Mouse (Mus musculus) midbrain, embryonic 10.5 days (tissue): ENCODE results near the gene Gm16253. TPM values are rescaled to one million over a fixed set of nuclear protein-coding genes. Genes with fewer than 3 reads are reported as not detected.

Experiments used
- DNase-seq: peaks from one replicate; pipeline ENCODE4 v3.0.0-alpha.2; 2017; ENCODE audit warnings: low spot score
- H3K27ac ChIP-seq: fragments of 300-500 bp; sonication (generic); replicated peaks from 2 replicates; pipeline ENCODE4 v1.5.1; 2016; ENCODE audit warnings: mild to moderate bottlenecking
- H3K27me3 ChIP-seq: fragments of 300-500 bp; sonication (generic); 2 replicates; pipeline ENCODE4 v1.6.1; 2016; ENCODE audit warnings: low read depth, mild to moderate bottlenecking; ENCODE audit not compliant: poor library complexity, severe bottlenecking
- H3K36me3 ChIP-seq: fragments of 300-500 bp; sonication (generic); 2 replicates; pipeline ENCODE4 v1.6.1; 2016; ENCODE audit warnings: mild to moderate bottlenecking, moderate library complexity
- H3K4me1 ChIP-seq: fragments of 300-500 bp; sonication (generic); 2 replicates; pipeline ENCODE4 v1.6.1; 2016
- H3K4me3 ChIP-seq: fragments of 300-500 bp; sonication (generic); 2 replicates; pipeline ENCODE4 v1.5.1; 2016; ENCODE audit warnings: mild to moderate bottlenecking, moderate library complexity
- H3K9me3 ChIP-seq: fragments of 300-500 bp; sonication (generic); replicated peaks from 2 replicates; pipeline ENCODE4 v1.6.1; 2016; ENCODE audit warnings: mild to moderate bottlenecking
- WGBS: fragments of 180-500 bp; shearing (Covaris S2); methylation state at CpG from one replicate; pipeline ENCODE4 v1.1.7; 2016; 5-methylcytosine and 5-hydroxymethylcytosine counted together
- polyA plus RNA-seq: library from polyadenylated mRNA; unstranded; fragments of >200 nt; fragmentation: Nextera tagmentation; extraction: Ambion mirVana; gene quantifications from 2 replicates; pipeline ENCODE4 v1.2.1, GENCODE M21; 2016

Gene Gm16253
- polyA plus RNA-seq = 0.62 and 1.6 TPM in 2 replicates

DNA sequence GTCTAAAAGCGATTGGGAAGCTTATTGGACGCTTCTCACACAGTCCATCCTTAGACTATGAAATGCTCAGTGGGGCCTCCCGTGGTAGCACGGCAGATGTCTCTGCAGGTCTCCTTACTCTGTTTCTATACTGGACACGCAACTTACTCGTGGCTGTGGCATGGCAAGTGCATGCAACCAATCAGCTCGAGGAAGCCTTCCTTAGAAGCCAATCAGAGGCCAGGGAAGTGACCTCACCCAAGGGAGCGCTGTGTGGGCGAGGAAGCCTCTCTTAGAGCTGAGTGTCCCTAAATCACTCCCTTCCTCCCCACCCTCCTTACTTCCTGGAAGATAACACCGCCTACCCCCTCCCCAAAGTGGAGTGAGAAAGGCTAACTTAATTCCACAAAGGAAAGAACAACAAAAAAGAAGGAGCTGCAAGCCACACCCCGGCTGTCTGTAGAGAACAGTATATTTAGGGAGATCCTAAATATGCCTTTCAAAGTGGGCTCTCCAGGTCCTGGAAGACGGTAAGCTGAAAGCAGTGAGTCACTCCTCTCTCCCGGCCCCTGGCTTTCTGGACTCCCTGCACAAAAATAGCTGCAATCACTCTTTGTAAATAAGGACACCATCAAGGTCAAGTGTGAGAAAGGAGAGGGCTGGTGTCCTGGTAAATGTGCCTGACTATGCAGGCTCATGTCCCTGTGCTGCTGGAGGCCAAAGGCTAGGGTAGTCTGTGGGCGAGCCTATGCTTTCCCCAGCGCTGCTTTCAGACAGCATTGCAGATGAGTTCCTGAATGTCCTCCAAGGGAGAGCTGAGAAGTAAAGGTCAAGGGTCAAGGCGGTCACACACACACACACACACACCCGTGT, at the start of gene Gm16253:
Gm16253 (plus strand) TSS at position 295 of the 852 bp plus-strand sequence.
- Histone ChIP-seq H3K4me3 (peak within 1 kb of the TSS; percentile 32), H3K36me3 (no peaks in the 10 kb centered on the region), H3K9me3 (no peaks in the 10 kb centered on the region), H3K27ac (peak within 1 kb of the TSS; percentile 82), H3K27me3 (peaks cover 13% of the 10 kb centered on the region), H3K4me1 (peaks cover 48% of the 10 kb centered on the region)
- 41% methylated on average over 17 of the region's 17 CpGs for WGBS
- peak; percentile 84 for DNase-seq

DNA sequence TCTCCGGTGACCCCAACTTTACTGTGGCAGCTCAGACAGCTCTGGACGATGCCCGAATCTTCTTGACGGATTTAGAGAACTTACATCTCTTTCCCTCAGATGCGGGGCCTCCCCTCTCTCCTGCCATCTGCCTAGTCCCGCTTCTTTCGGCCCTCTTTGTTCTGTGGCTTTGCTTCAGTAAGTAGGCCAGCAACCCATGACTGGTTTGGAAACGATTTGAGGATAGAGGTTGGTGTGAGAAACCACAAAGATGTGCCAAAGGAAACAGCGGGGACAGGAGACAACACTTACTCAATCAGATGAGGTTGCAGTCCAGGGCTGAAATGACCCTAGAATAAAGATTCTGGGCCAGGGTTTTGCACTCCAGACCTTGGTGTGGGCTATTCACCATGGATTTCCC, 48.3 kb upstream of the Gm16253 start:
- peak; percentile 23 for DNase-seq
- no peaks in the 10 kb centered on the region for H3K36me3 ChIP-seq
- WGBS = 39% methylated on average over 9 of the region's 9 CpGs
- peaks cover 63% of the 10 kb centered on the region for H3K27me3 ChIP-seq
- H3K4me3 ChIP-seq = peak overlapping the region; percentile 59; the same call in 1 of the 2 replicates
- no peaks in the 10 kb centered on the region for H3K9me3 ChIP-seq
- peaks cover 25% of the 10 kb centered on the region for H3K4me1 ChIP-seq
- 0 out of 2 replicates have a peak overlapping the region, but pooled peaks have one; percentile 55 for H3K27ac ChIP-seq

GRCm38 (mm10) chr3:96532050-96532449, 44.7 kb upstream of the Gm16253 start:
- no peak overlapping the region for H3K27ac ChIP-seq
- H3K9me3 ChIP-seq = no peaks in the 10 kb centered on the region
- no peaks in the 10 kb centered on the region for H3K36me3 ChIP-seq
- DNase-seq = no peak
- peaks cover 34% of the 10 kb centered on the region for H3K27me3 ChIP-seq
- 63% methylated on average over 7 of the region's 7 CpGs for WGBS
- no peak overlapping the region for H3K4me3 ChIP-seq
- H3K4me1 ChIP-seq = peaks cover 16% of the 10 kb centered on the region

- H3K36me3 ChIP-seq = no peaks in the 10 kb centered on the region
These were observed 42.5 kb upstream of the Gm16253 start for GRCm38 (mm10) chr3:96534300-96534699.

GRCm38 (mm10) chr3:96539316-96539715, 37.5 kb upstream of the Gm16253 start:
- DNase-seq = no peak
- no peak overlapping the region for H3K4me3 ChIP-seq
- no peak overlapping the region for H3K27ac ChIP-seq
- H3K36me3 ChIP-seq = no peaks in the 10 kb centered on the region
- peaks cover 23% of the 10 kb centered on the region; the same call in 1 of the 2 replicates for H3K27me3 ChIP-seq
- H3K4me1 ChIP-seq = peaks cover 12% of the 10 kb centered on the region
- H3K9me3 ChIP-seq = no peaks in the 10 kb centered on the region
- WGBS = 83% methylated on average over 2 of the region's 2 CpGs

More at GRCm38 (mm10) chr3:96534300-96534699, 42.5 kb upstream of the Gm16253 start:
- no peaks in the 10 kb centered on the region for H3K4me1 ChIP-seq
- no peak overlapping the region for H3K4me3 ChIP-seq
- H3K27ac ChIP-seq = no peak overlapping the region
- WGBS = 59% methylated on average over 2 of the region's 2 CpGs
- DNase-seq = no peak
- peaks cover 11% of the 10 kb centered on the region for H3K27me3 ChIP-seq
- H3K9me3 ChIP-seq = no peaks in the 10 kb centered on the region

GRCm38 (mm10) chr3:96540740-96541139, 36.0 kb upstream of the Gm16253 start:
- 30% methylated on average over 6 of the region's 6 CpGs for WGBS
- peaks cover 23% of the 10 kb centered on the region; the same call in 1 of the 2 replicates for H3K27me3 ChIP-seq
- H3K36me3 ChIP-seq = no peaks in the 10 kb centered on the region
- no peak for DNase-seq
- no peaks in the 10 kb centered on the region for H3K9me3 ChIP-seq
- H3K4me1 ChIP-seq = peaks cover 12% of the 10 kb centered on the region
- no peak overlapping the region for H3K4me3 ChIP-seq
- H3K27ac ChIP-seq = no peak overlapping the region

DNA sequence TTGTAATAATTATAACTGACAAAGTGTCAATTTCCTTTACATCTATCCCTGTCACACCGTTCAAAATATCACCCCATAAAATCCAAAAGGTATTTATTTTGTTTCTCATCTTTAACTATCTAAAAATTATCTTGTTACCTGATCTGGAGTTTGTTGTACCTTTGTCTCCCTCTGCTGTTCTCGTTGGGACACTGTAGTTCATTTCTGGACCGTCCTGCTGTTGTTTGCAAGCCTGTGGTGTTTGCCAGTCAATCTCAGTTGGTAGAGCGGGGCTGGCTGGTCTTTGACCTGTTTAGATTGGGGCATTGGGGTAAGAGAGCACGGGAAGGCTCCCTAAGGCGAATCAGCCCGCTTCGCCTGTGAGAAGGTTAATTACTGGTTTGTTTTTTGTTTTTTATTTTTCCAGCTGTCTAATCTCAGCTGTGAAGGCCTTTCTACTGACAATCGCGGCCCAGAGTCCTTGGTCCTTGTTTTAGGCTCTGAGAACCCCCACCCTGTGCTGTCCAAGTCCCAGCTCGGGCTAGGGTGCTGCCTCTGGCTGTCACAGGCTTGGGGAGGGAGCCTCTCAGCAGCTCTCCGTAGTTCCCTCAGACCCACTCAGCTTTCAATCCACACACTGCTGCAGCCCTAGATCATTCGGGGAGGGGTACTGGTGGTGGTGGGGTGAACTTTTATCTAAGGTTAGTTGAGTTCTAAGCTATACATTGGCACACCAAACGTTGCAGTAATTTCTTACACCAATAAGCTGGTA, 35.3 kb upstream of the Gm16253 start:
- Histone ChIP-seq H3K27ac (peak overlapping the region; percentile 23; the same call in 1 of the 2 replicates), H3K9me3 (no peaks in the 10 kb centered on the region)
- DNase-seq = peak; percentile 36

DNA sequence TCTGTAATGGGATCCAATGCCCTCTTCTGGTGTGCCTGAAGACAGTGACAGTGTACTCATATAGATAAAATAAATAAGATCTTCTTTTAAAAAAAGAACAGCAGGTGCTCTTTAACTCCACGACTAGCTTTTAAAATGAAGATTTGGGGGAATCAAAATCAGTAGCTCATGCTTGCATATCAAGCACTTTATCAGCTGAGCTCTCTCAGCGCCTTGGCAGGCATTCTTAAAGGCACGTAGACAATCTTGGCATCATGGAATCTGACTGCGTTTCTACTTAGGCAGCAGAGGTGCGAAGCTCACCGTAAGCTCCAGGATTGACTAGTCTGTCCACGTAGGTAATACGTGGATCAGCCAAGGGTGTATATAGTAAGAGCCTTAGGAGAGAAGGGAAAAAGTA, 34.2 kb upstream of the Gm16253 start:
- Histone ChIP-seq H3K9me3 (no peaks in the 10 kb centered on the region), H3K27me3 (peaks cover 37% of the 10 kb centered on the region), H3K4me1 (peaks cover 16% of the 10 kb centered on the region), H3K36me3 (no peaks in the 10 kb centered on the region), H3K4me3 (no peak overlapping the region), H3K27ac (no peak overlapping the region)
- no peak for DNase-seq
- 75% methylated on average over 8 of the region's 8 CpGs for WGBS

More for the DNA sequence above, 35.3 kb upstream of the Gm16253 start:
- WGBS = 18% methylated on average over 14 of the region's 14 CpGs
- peaks cover 31% of the 10 kb centered on the region for H3K27me3 ChIP-seq
- no peak overlapping the region for H3K4me3 ChIP-seq
- H3K36me3 ChIP-seq = no peaks in the 10 kb centered on the region
- H3K4me1 ChIP-seq = peaks cover 12% of the 10 kb centered on the region

GRCm38 (mm10) chr3:96543345-96543744, 33.4 kb upstream of the Gm16253 start:
- Histone ChIP-seq H3K36me3 (no peaks in the 10 kb centered on the region), H3K27ac (no peak overlapping the region), H3K4me3 (no peak overlapping the region), H3K9me3 (no peaks in the 10 kb centered on the region), H3K4me1 (peaks cover 20% of the 10 kb centered on the region), H3K27me3 (peaks cover 43% of the 10 kb centered on the region)
- no peak for DNase-seq
- 90% methylated on average over 11 of the region's 11 CpGs for WGBS

DNA sequence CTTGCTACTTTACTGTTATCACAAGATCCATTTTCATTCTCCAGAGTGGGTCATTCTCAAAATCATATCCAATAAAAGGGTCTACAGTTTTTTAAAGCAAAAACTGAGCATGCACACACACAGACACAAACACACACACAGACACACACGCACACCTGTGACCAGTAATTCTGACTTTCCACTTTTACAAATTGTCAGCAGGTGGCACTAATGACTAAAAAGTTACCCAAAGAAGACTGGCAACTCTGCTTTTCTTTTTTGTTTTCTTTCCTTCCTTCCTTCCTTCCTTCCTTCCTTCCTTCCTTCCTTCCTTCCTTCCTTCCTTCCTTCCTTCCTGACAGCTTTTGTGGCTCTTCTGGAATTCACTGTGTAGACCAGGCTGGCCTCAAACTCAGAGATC, 31.2 kb upstream of the Gm16253 start:
- 55% methylated on average over 1 of the region's 1 CpGs for WGBS
- Histone ChIP-seq H3K27me3 (peaks cover 39% of the 10 kb centered on the region), H3K4me3 (no peak overlapping the region), H3K36me3 (no peaks in the 10 kb centered on the region), H3K4me1 (peaks cover 17% of the 10 kb centered on the region), H3K9me3 (no peaks in the 10 kb centered on the region), H3K27ac (no peak overlapping the region)
- no peak for DNase-seq

DNA sequence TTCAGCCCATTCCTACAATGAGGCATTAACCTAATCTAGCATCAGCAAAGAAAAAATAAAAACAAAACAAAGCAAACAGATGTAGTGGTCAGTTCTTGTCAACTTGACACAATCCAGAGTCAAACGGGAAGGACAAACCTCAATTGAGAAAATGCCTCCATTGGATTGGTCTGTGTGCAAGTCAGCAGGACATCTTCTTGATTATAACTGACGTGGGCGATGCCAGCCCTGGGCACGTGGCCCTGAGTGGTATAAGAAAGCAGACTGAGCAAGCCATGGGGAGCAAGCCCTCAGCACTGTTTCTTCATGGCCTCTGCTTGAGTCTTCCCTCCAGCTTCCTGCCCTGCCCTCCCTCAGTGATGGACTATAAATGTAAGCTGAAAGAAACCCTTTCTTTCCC, 29.9 kb upstream of the Gm16253 start:
- WGBS = 55% methylated on average over 4 of the region's 4 CpGs
- Histone ChIP-seq H3K27ac (no peak overlapping the region), H3K27me3 (peaks cover 35% of the 10 kb centered on the region), H3K4me1 (peaks cover 14% of the 10 kb centered on the region), H3K9me3 (no peaks in the 10 kb centered on the region), H3K4me3 (no peak overlapping the region), H3K36me3 (no peaks in the 10 kb centered on the region)
- DNase-seq = no peak

DNA sequence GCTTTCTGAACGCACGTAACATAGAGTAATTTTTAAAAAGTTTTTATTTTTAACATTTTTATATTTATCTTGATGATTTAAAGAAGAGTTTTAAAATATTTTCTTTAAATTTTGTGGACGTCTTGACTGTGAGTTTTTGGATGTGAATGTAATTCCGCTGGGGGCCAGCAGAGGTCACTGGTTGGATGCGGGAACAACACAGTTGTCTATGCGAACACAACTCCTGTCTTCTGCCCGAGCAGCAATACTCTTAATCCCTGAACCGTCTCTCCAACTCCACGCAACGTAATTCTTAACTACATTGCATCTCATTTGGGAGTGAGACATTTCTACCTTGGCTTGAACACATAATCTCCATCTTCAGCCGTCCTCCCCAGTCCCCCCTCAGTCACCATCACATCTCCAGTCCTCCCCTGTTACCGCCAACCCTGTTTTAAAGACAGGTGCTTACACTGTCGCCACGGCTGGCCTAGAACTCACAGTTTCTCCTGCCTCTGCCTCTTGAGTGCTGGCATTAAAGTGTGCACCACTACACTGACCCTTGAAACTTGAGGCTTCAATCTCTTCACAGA, 29.3 kb upstream of the Gm16253 start:
- H3K27ac ChIP-seq = 0 out of 2 replicates have a peak overlapping the region, but pooled peaks have one; percentile 9
- no peaks in the 10 kb centered on the region for H3K36me3 ChIP-seq
- peak overlapping the region; percentile 37 for H3K4me3 ChIP-seq
- H3K4me1 ChIP-seq = peaks cover 14% of the 10 kb centered on the region
- DNase-seq = peak; percentile 74
- H3K27me3 ChIP-seq = peaks cover 32% of the 10 kb centered on the region
- WGBS = 9% methylated on average over 14 of the region's 14 CpGs
- H3K9me3 ChIP-seq = no peaks in the 10 kb centered on the region
